Mouse (Mus musculus) gastrocnemius, postnatal 14 days (tissue): ENCODE results near the gene Rad51b. TPM values are rescaled to one million over a fixed set of nuclear protein-coding genes. Genes with fewer than 3 reads are reported as not detected.

ENCODE experiments used
- DNase-seq: peaks from one replicate; pipeline ENCODE4 v3.0.0; 2021; ENCODE audit warnings: mixed read lengths
- intact Hi-C: fragments of 180-260 bp; cut with DNase I; formaldehyde crosslinking; loops from one replicate; pipeline ENCODE4 v1.15.1; 2025; ENCODE audit warnings: low total_unique reads
- total RNA-seq, 2 experiments: library from RNA; stranded (reverse); gene quantifications; 2 replicates each; pipeline ENCODE4 v1.2.3; 2021

The Rad51b gene
- total RNA-seq, 2 experiments from 2014 or later: 0.80 to 0.92 TPM

GRCm38 (mm10) chr12:79547556-79547955, 250.5 kb downstream of the Rad51b start:
- intact Hi-C loops: no loop called here
- DNase-seq: no peak

GRCm38 (mm10) chr12:79548607-79549330, 251.7 kb downstream of the Rad51b start:
- DNase-seq: no peak
- intact Hi-C loops: no loop called here

- DNase-seq: no peak
- intact Hi-C loops: no loop called here
Observed at GRCm38 (mm10) chr12:79550049-79550682, 253.1 kb downstream of the Rad51b start.

- intact Hi-C loops: no loop called here
- DNase-seq: no peak
Observed at GRCm38 (mm10) chr12:79551274-79551673, 254.2 kb downstream of the Rad51b start.

GRCm38 (mm10) chr12:79553056-79553455, 256.0 kb downstream of the Rad51b start:
- no peak for DNase-seq
- intact Hi-C loops: no loop called here

- no peak for DNase-seq
- intact Hi-C loops: no loop called here
Observed at GRCm38 (mm10) chr12:79557904-79558303, 260.8 kb downstream of the Rad51b start.

GRCm38 (mm10) chr12:79558711-79559110, 261.6 kb downstream of the Rad51b start:
- intact Hi-C loops: no loop called here
- no peak for DNase-seq

GRCm38 (mm10) chr12:79559410-79560015, 262.4 kb downstream of the Rad51b start:
- intact Hi-C loops: no loop called here
- no peak for DNase-seq

GRCm38 (mm10) chr12:79560084-79560699, 263.1 kb downstream of the Rad51b start:
- intact Hi-C loops: no loop called here
- DNase-seq: no peak

- no peak for DNase-seq
- intact Hi-C loops: no loop called here
Observed at GRCm38 (mm10) chr12:79560893-79561292, 263.8 kb downstream of the Rad51b start.

- DNase-seq: no peak
- intact Hi-C loops: no loop called here
Observed at GRCm38 (mm10) chr12:79574159-79575040, 277.3 kb downstream of the Rad51b start.

GRCm38 (mm10) chr12:79575041-79575541, 278.0 kb downstream of the Rad51b start:
- intact Hi-C loops: no loop called here
- DNase-seq: no peak

GRCm38 (mm10) chr12:79577525-79577924, 280.4 kb downstream of the Rad51b start:
- intact Hi-C loops: no loop called here
- DNase-seq: no peak

- intact Hi-C loops: no loop called here
- DNase-seq: peak; percentile 10
Observed at GRCm38 (mm10) chr12:79579018-79579585, 282.0 kb downstream of the Rad51b start.

GRCm38 (mm10) chr12:79579837-79580236, 282.8 kb downstream of the Rad51b start:
- no peak for DNase-seq
- intact Hi-C loops: no loop called here

GRCm38 (mm10) chr12:79584556-79585307, 287.6 kb downstream of the Rad51b start:
- intact Hi-C loops: no loop called here
- no peak for DNase-seq

GRCm38 (mm10) chr12:79585336-79585735, 288.3 kb downstream of the Rad51b start:
- intact Hi-C loops: no loop called here
- no peak for DNase-seq

GRCm38 (mm10) chr12:79588831-79589230, 291.7 kb downstream of the Rad51b start:
- DNase-seq: no peak
- intact Hi-C loops: no loop called here
